Mouse (Mus musculus): ENCODE results near the gene Sh3bgrl2.

- TF ChIP-seq MAX (IDR thresholded peaks at IDR 0.05; ENCODE audit: low read depth) (no peak), E2F4 (IDR thresholded peaks at IDR 0.05; ENCODE audit: insufficient read depth) (no peak), MYOD1 (IDR thresholded peaks at IDR 0.05; ENCODE audit: control insufficient read depth in 1 of 3, insufficient read length in 2 of 3, low read depth in 2 of 3) (no peak), SRF (IDR thresholded peaks at IDR 0.05; ENCODE audit: control insufficient read depth, insufficient read length, low read depth) (no peak), POLR2A (IDR thresholded peaks at IDR 0.05; ENCODE audit: insufficient read length, low read depth) (no peak), MYOG (IDR thresholded peaks at IDR 0.05; ENCODE audit: control insufficient read depth in 1 of 3, insufficient read depth in 1 of 3, insufficient read length in 2 of 3, low read depth in 2 of 3) (no peak), POLR2AphosphoS2 (IDR thresholded peaks at IDR 0.05; ENCODE audit: insufficient read length, low read depth) (no peak), USF1 (IDR thresholded peaks at IDR 0.05; ENCODE audit: low read depth) (no peak), CEBPB (IDR thresholded peaks at IDR 0.05; ENCODE audit: insufficient read depth, poor library complexity, severe bottlenecking) (no peak), REST (IDR thresholded peaks at IDR 0.05; ENCODE audit: insufficient read depth, insufficient read length) (no peak), TCF12 (IDR thresholded peaks at IDR 0.05; ENCODE audit: insufficient read depth, poor library complexity, severe bottlenecking) (no peak)
Measured at GRCm38 (mm10) chr9:83659081-83659480, 111.0 kb downstream of the Sh3bgrl2 start.

All from myocyte (in vitro differentiated cells).